Mouse (Mus musculus) liver, embryonic 14.5 days (tissue): ENCODE measurements around the gene Rab14. TPM values are rescaled to one million over a fixed set of nuclear protein-coding genes. Genes with fewer than 3 reads are reported as not detected.

Experiments
- ATAC-seq: fragments of 200-750 bp; cut with Nextera tagmentation; 2 replicates; pipeline ENCODE4 v1.8.0; 2017; ENCODE audit warnings: moderate number of reproducible peaks, mild to moderate bottlenecking, moderate library complexity; ENCODE audit not compliant: insufficient read depth
- DNase-seq, 3 experiments: peaks; one replicate each; pipeline ENCODE4 v3.0.0-alpha.2; 2012 to 2013; ENCODE audit warnings: low read depth in 3 of 3, low spot score in 3 of 3
- H3K27ac ChIP-seq: fragments of 300-500 bp; sonication (generic); 2 replicates; pipeline ENCODE4 v1.5.1; 2014; ENCODE audit warnings: moderate library complexity, mild to moderate bottlenecking, control low read depth, inconsistent platforms
- H3K27me3 ChIP-seq: fragments of 300-500 bp; sonication (generic); 2 replicates; pipeline ENCODE4 v1.6.1; 2014; ENCODE audit warnings: mild to moderate bottlenecking, low read length, moderate library complexity; ENCODE audit not compliant: control insufficient read depth, insufficient read depth
- H3K36me3 ChIP-seq: fragments of 300-500 bp; sonication (generic); replicated peaks from 2 replicates; pipeline ENCODE4 v1.6.1; 2014; ENCODE audit warnings: low read depth; ENCODE audit not compliant: control insufficient read depth, insufficient read depth
- H3K4me1 ChIP-seq, 2 experiments: fragments of 200-500 bp in 1 of 2; fragments of 300-500 bp in 1 of 2; sonication (generic) in 1 of 2; replicated peaks; 2 replicates each; pipeline ENCODE4 v1.6.1; 2012 to 2014; ENCODE audit warnings: antibody characterized with exemption in 1 of 2, inconsistent platforms in 1 of 2, low read length in 1 of 2; ENCODE audit not compliant: control insufficient read depth in 2 of 2, insufficient read depth in 2 of 2
- H3K4me2 ChIP-seq: fragments of 300-500 bp; sonication (generic); 2 replicates; pipeline ENCODE4 v1.6.1; 2014; ENCODE audit warnings: low read depth, mild to moderate bottlenecking, control low read depth, moderate library complexity
- H3K4me3 ChIP-seq, 2 experiments: fragments of 200-500 bp in 1 of 2; fragments of 300-500 bp in 1 of 2; sonication (generic) in 1 of 2; 2 replicates each; pipeline ENCODE4 v1.5.1; 2012 to 2014; ENCODE audit warnings: low read depth in 2 of 2, low read length in 2 of 2, mild to moderate bottlenecking in 2 of 2, control low read depth in 1 of 2, inconsistent platforms in 1 of 2, moderate library complexity in 1 of 2; ENCODE audit not compliant: insufficient read depth in 1 of 2
- H3K9ac ChIP-seq: fragments of 300-500 bp; sonication (generic); replicated peaks from 2 replicates; pipeline ENCODE4 v1.6.1; 2014; ENCODE audit warnings: mild to moderate bottlenecking, control low read depth, moderate library complexity
- H3K9me3 ChIP-seq: fragments of 300-500 bp; sonication (generic); 2 replicates; pipeline ENCODE4 v1.6.1; 2016; ENCODE audit warnings: low read length, mixed read lengths; ENCODE audit not compliant: control insufficient read depth
- CTCF ChIP-seq: IDR thresholded peaks from 2 replicates; pipeline ENCODE4 v1.5.1; 2016; ENCODE audit warnings: antibody characterized with exemption, low read depth, control low read depth
- EP300 ChIP-seq: IDR thresholded peaks from 2 replicates; pipeline ENCODE4 v1.6.1; 2016; ENCODE audit warnings: antibody characterized with exemption, low read depth
- WGBS: fragments of 180-500 bp; shearing (Covaris S2); extraction: QIAGEN DNeasy Blood & Tissue Kit; methylation state at CpG from one replicate; pipeline ENCODE4 v1.1.7; 2014; ENCODE audit not compliant: insufficient replicate concordance; 5-methylcytosine and 5-hydroxymethylcytosine counted together
- polyA plus RNA-seq, 2 experiments: library from polyadenylated mRNA; depleted of rRNA in 1 of 2; stranded (reverse) in 1 of 2; unstranded in 1 of 2; fragments of >200 nt; fragmentation: Nextera tagmentation in 1 of 2; extraction: Ambion mirVana in 1 of 2; gene quantifications; 2 replicates each; pipeline versions ENCODE4 v1.2.1 to v1.2.3; 2012 to 2014

Gene Rab14
- polyA plus RNA-seq, 2 experiments, result 35.3 to 81.1 TPM

DNA sequence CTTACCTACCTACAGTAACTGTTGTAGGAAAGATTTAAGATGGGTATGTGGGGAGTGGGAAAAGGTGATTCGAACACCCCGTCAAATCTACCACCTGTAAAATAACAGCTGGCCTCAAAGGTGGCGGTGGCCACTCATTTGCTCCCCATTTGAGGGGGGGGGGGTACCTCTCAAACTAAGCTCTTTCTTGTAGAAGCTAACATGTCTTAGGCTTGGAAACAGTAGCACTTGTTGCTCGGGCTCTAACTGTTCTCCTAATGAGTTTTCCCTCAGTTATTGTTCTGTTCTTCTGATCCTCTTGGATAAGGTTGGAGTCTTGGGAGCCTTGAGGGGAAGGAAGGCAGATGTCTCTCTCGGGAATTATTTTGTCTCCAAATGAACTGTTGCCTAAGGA, 68.3 kb downstream of the Rab14 start:
- ATAC-seq (peak; percentile 8; the same call in 1 of the 2 replicates), DNase-seq (no peak)
- Histone ChIP-seq H3K4me2 (peak overlapping the region; percentile 87), H3K4me3 (peak overlapping the region; percentile 66 to 78), H3K9ac (peak overlapping the region; percentile 73), H3K9me3 (no peaks in the 10 kb centered on the region), H3K4me1 (peaks cover 7 to 9% of the 10 kb centered on the region in 2 experiments), H3K27me3 (no peaks in the 10 kb centered on the region), H3K36me3 (peaks cover 3% of the 10 kb centered on the region), H3K27ac (peak overlapping the region; percentile 45)
- WGBS, result 8% methylated on average over 5 of the region's 5 CpGs
- TF ChIP-seq CTCF (no peak), EP300 (no peak)

GRCm38 (mm10) chr2:35131991-35132661, 68.8 kb downstream of the Rab14 start:
- Histone ChIP-seq H3K4me2 (peak overlapping the region; percentile 87), H3K9ac (peak overlapping the region; percentile 73), H3K27ac (peak overlapping the region; percentile 45), H3K4me1 (peaks cover 7 to 9% of the 10 kb centered on the region in 2 experiments), H3K4me3 (peak overlapping the region; percentile 66 to 78), H3K36me3 (peaks cover 2% of the 10 kb centered on the region), H3K9me3 (no peaks in the 10 kb centered on the region), H3K27me3 (no peaks in the 10 kb centered on the region)
- TF ChIP-seq CTCF, result peak; percentile 28; the same call in 1 of the 2 replicates
- no peak for TF ChIP-seq EP300
- DNase-seq (peak; percentile 84 to 87 (median 84)), ATAC-seq (peak; percentile 98)
- WGBS, result under 1% methylated on average over 21 of the region's 21 CpGs

DNA sequence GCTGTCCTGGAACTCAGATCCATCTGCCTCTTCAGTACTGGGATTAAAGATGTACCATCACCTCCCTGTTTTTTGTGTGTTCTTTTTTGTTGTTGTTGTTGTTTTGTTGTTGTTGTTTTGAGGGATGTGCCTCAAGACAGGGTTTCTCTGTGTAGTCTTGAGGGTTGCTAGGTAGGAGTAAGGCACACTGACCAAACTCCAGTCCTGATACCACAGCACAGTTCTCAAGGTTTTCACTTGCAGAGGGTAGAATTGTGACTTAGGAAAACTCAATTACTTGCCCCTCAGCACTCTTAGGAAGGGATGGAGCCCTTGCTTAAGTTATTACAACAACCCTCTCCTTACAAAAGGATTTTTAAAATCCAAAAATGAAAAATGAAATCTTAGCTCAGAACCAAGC, 69.4 kb downstream of the Rab14 start:
- Histone ChIP-seq H3K27ac (no peak overlapping the region), H3K4me2 (peak overlapping the region; percentile 87)

More for the DNA sequence above, 69.4 kb downstream of the Rab14 start:
- H3K9ac ChIP-seq, result 0 out of 2 replicates have a peak overlapping the region, but pooled peaks have one; percentile 73
- no peaks in the 10 kb centered on the region for H3K27me3 ChIP-seq
- no peak for ATAC-seq
- H3K4me1 ChIP-seq, result peaks cover 7 to 9% of the 10 kb centered on the region in 2 experiments
- H3K9me3 ChIP-seq, result no peaks in the 10 kb centered on the region
- TF ChIP-seq EP300, result no peak
- no peak for TF ChIP-seq CTCF
- peak overlapping the region in 1 of 2 experiments; percentile 66; a peak in 2 of 4 replicates for H3K4me3 ChIP-seq
- H3K36me3 ChIP-seq, result peaks cover 2% of the 10 kb centered on the region
- no peak for DNase-seq

Other genes starting within 250 kb of the Rab14 start
- gene Traf1, start 239.3 kb downstream of the Rab14 start, polyA plus RNA-seq (2012; rRNA removed), result 0.07 and 0.12 TPM in 2 replicates
- 0.32 TPM in 1 of 2 replicates, not detected in the other for gene Traf1, start 239.3 kb downstream of the Rab14 start, polyA plus RNA-seq (2014; fragmentation: Nextera tagmentation; extraction: Ambion mirVana)
- gene Hc, start 139.7 kb downstream of the Rab14 start, polyA plus RNA-seq (2012; rRNA removed), result 27.9 and 56.3 TPM in 2 replicates
- gene Hc, start 139.7 kb downstream of the Rab14 start, polyA plus RNA-seq (2014; fragmentation: Nextera tagmentation; extraction: Ambion mirVana), result 37.4 and 39.3 TPM in 2 replicates
- 10.5 and 16.5 TPM in 2 replicates for gene AI182371, start 99.6 kb downstream of the Rab14 start, polyA plus RNA-seq (2012; rRNA removed)
- gene AI182371, start 99.6 kb downstream of the Rab14 start, polyA plus RNA-seq (2014; fragmentation: Nextera tagmentation; extraction: Ambion mirVana), result 7.5 and 8.6 TPM in 2 replicates
- 7.6 and 12.0 TPM in 2 replicates for gene Cntrl, start 91.6 kb downstream of the Rab14 start, polyA plus RNA-seq (2012; rRNA removed)
- 8.0 and 9.8 TPM in 2 replicates for gene Cntrl, start 91.6 kb downstream of the Rab14 start, polyA plus RNA-seq (2014; fragmentation: Nextera tagmentation; extraction: Ambion mirVana)
- 71.0 and 81.0 TPM in 2 replicates for gene Gsn, start 55.3 kb upstream of the Rab14 start, polyA plus RNA-seq (2012; rRNA removed)
- 83.0 and 115 TPM in 2 replicates for gene Gsn, start 55.3 kb upstream of the Rab14 start, polyA plus RNA-seq (2014; fragmentation: Nextera tagmentation; extraction: Ambion mirVana)
- gene Stom, start 135.9 kb upstream of the Rab14 start, polyA plus RNA-seq (2012; rRNA removed), result 68.4 and 77.0 TPM in 2 replicates
- 149 and 166 TPM in 2 replicates for gene Stom, start 135.9 kb upstream of the Rab14 start, polyA plus RNA-seq (2014; fragmentation: Nextera tagmentation; extraction: Ambion mirVana)
- gene 4930568D16Rik, start 166.6 kb upstream of the Rab14 start, polyA plus RNA-seq (2012; rRNA removed), result not detected in 2 replicates
- not detected in 2 replicates for gene 4930568D16Rik, start 166.6 kb upstream of the Rab14 start, polyA plus RNA-seq (2014; fragmentation: Nextera tagmentation; extraction: Ambion mirVana)
- not detected in 2 replicates for gene 4930402F06Rik, start 196.1 kb upstream of the Rab14 start, polyA plus RNA-seq (2012; rRNA removed)
- gene 4930402F06Rik, start 196.1 kb upstream of the Rab14 start, polyA plus RNA-seq (2014; fragmentation: Nextera tagmentation; extraction: Ambion mirVana), result not detected in 2 replicates